Mouse (Mus musculus) naive thymus-derived CD4-positive, alpha-beta T cell, adult 2 months (primary cell): Measurements from ENCODE around the gene Supt20.
A peak's percentile ranks its signal among the peaks of the same experiment; 100 is the strongest.

Experiments
- DNase-seq: peaks from one replicate; pipeline ENCODE4 v3.0.0-alpha.2; 2011; ENCODE audit warnings: low read depth

Supt20 gene

GRCm38 (mm10) chr3:54692202-54693055 lies at the start of gene Supt20:
Supt20 (plus strand) TSS chr3:54692807.
- DNase-seq, result peak; percentile 95

- DNase-seq, result no peak
Measured at GRCm38 (mm10) chr3:54642851-54643250, 49.8 kb upstream of the Supt20 start.

- no peak for DNase-seq
Measured at GRCm38 (mm10) chr3:54647583-54647982, 45.0 kb upstream of the Supt20 start.

GRCm38 (mm10) chr3:54651576-54651975 lies 41.0 kb upstream of the Supt20 start:
- DNase-seq, result no peak

- no peak for DNase-seq
Measured at GRCm38 (mm10) chr3:54654169-54654568, 38.4 kb upstream of the Supt20 start.

DNA sequence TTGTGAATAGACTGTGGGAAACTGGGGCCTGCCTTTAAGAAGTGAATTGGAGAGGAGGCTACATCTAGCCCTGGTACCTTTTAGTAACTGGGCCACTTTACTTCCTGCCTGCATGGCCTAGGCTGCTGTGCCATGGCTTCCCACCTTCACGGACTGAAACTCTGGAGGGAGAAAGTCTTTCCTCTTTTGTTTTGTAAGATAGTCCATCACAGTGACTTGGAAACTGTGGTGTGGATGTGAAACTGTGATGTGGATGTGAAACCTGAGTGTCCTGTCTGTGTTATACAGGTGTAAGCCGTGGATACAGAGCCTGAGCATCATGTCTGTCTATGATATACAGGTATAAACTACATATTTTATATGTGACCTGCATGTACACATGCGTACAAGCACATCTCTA lies 35.5 kb upstream of the Supt20 start:
- no peak for DNase-seq

DNA sequence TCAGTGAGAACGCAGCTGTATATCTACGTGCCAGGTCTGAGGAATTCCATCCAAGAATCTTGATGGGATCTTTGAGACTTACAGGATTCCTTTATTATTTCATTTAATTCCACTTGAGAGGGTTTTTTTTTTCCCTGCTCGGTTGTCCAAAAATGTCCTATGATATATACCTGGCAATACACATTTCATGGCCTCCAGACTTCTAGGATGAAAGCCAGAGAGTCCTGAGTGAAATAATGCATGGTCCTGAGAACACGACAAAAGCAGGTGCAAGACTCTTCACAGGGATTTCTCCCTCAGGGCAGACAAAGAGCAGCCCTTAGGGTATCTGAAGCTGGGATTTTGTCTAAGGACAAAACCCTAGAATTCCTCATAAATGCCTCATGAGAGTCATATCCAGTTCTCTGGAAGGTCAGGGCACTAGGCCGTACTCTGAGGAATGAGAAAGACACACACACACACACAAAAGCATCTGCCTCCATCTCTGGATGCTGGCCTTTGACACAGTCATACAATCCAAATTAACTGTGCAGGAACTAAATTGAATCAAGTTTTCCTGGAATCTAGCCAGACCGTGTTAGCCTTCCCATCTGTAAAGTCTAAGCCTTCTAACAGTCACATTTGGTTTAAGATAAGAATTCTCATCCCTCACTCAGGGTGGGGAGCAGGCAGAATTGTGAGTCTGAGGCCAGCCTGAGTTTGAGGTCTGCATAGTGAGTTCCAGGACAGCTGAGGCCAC lies 34.5 kb upstream of the Supt20 start:
- DNase-seq, result no peak

DNA sequence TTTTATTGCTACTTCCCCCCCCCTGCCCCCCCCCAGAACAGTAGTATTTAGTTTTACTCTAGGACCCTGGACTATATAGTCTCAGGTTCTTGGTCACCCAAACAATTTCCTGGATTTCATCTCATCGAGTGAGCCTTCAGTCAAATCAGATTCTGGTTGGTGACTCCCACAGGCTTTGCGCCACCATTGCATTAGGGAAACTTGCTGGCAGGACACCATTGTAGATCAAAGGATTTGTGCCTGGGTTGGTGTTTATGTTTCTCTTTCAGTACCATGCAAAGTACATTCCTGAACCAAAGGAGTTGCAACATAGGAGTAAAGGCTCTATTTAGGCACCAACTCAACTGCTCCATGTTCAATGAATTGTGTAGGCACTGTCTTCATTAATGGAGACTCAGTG lies 32.9 kb upstream of the Supt20 start:
- no peak for DNase-seq

DNA sequence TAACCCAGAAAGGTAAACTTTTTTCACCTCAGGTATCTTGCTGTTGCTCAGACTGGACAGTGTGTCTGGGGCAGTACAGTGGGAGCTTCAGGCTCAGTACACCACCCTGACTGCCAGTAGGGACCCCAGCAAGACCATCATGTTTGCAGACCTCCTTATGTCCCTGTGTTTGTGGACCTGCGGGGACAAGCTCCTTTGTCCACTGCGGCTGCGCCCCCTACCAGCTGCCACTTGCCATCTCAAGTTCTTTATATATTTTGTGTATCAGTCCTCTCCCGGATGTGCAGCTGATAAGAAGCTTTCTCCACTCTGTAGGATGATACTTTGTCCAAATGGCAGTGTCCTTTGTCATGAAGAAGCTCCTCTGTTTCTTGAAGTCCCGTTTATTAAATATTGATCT lies 30.2 kb upstream of the Supt20 start:
- no peak for DNase-seq

GRCm38 (mm10) chr3:54668141-54668540 lies 24.5 kb upstream of the Supt20 start:
- DNase-seq, result no peak

DNA sequence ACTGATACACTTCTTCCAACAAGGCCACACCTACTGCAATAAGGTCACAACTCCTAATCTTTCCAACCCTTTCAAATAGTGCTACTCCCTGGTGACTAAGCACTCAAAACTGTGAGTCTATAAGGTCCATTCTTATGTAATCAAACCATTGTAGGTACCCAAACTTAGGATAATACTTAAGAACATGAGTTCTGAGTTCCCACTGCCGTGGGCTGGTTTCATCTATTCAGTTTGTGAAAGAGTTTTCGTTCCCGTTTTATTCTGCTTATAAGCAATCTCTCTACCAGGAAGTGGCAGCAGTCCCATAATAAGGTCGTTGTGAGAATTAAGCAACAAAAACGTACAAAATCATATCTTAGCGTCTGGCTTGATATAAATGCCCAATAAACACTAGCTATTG lies 23.9 kb upstream of the Supt20 start:
- no peak for DNase-seq

DNA sequence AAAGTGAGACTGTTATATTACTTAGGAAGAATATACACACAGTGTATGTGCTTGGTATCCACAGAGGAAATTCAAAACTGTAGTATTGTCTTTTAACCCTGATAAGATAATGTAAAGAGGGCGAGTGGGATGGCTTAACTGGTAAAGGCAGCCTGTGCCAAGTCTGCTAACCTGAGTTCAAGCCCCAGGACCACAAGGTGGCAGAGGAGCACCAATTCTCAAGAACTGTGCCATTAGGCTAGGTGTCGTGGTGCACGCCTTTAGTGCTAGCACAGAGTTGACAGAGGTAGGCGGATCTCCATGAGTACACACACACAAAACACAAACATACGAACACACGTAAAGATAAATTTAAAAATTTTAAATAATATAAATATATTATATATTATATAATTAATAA lies 23.0 kb upstream of the Supt20 start:
- peak; percentile 20 for DNase-seq

- no peak for DNase-seq
Measured at GRCm38 (mm10) chr3:54672111-54672510, 20.5 kb upstream of the Supt20 start.

- DNase-seq, result peak; percentile 59
Measured at GRCm38 (mm10) chr3:54672557-54673529, 19.8 kb upstream of the Supt20 start.

DNA sequence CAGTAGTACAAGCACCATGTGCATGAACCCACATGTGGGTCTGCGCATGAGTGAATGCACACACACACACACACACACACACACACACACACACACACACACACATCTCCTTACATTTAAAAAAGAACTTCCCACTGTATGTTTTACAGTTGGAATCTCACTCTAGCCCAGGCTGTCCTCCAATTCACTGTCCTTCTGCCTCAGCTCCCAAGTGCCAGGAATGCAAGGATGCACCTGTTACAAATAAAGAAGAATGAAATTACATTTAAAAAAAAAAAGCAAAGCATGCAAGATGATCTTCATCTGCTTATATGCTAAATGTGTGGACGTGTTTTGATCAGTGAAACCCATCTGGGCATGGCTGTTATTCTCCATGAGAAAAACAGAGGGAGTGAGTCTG lies 15.8 kb upstream of the Supt20 start:
- DNase-seq, result no peak

GRCm38 (mm10) chr3:54681310-54682204 lies 11.1 kb upstream of the Supt20 start:
- DNase-seq, result no peak

GRCm38 (mm10) chr3:54685202-54685601 lies 7.4 kb upstream of the Supt20 start:
- DNase-seq, result no peak

GRCm38 (mm10) chr3:54687245-54687644 lies 5.4 kb upstream of the Supt20 start:
- DNase-seq, result no peak

DNA sequence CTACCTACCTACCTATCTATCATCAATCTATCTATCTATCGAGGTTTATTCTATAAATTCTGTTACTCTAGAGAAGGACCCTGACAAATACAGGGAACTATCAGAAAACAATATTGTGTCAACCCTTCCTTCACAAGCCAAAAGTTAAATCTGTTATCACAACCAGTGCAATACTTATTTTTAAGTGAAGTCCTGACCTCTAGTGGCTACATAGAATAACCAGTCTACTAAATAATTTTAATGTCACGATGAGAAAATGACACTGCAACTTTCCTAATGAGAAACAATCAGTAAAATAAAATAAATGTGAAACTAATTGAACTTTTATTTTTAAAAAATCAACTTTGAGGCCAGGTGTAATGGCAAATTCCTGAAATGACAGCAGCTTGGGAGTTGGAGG lies 3.5 kb upstream of the Supt20 start:
- DNase-seq, result peak; percentile 49

GRCm38 (mm10) chr3:54693056-54693415 lies 429 bp downstream of the Supt20 start:
- DNase-seq, result no peak

GRCm38 (mm10) chr3:54699759-54700301 lies 7.2 kb downstream of the Supt20 start:
- no peak for DNase-seq
